Mouse (Mus musculus) cortical plate, adult 2 months (tissue): ENCODE results near the gene Ssbp4.

Experiments
- CTCF ChIP-seq: fragments of 200-500 bp; IDR thresholded peaks from 2 replicates; pipeline ENCODE4 v1.5.1; 2011; ENCODE audit warnings: mild to moderate bottlenecking, control low read depth, low read length; ENCODE audit not compliant: insufficient read depth; ENCODE audit errors: extremely low read depth
- POLR2A ChIP-seq: fragments of 200-500 bp; IDR thresholded peaks from 2 replicates; pipeline ENCODE4 v1.6.1; 2011; ENCODE audit warnings: mild to moderate bottlenecking, low read length, control low read depth; ENCODE audit not compliant: insufficient read depth; ENCODE audit errors: extremely low read depth

- TF ChIP-seq CTCF (no peak), POLR2A (no peak)
Observed at GRCm38 (mm10) chr8:70636838-70637237, 28.2 kb upstream of the Ssbp4 start.
